8 mouse cellular contexts compared by ENCODE assay signal in the genomic region with DNA sequence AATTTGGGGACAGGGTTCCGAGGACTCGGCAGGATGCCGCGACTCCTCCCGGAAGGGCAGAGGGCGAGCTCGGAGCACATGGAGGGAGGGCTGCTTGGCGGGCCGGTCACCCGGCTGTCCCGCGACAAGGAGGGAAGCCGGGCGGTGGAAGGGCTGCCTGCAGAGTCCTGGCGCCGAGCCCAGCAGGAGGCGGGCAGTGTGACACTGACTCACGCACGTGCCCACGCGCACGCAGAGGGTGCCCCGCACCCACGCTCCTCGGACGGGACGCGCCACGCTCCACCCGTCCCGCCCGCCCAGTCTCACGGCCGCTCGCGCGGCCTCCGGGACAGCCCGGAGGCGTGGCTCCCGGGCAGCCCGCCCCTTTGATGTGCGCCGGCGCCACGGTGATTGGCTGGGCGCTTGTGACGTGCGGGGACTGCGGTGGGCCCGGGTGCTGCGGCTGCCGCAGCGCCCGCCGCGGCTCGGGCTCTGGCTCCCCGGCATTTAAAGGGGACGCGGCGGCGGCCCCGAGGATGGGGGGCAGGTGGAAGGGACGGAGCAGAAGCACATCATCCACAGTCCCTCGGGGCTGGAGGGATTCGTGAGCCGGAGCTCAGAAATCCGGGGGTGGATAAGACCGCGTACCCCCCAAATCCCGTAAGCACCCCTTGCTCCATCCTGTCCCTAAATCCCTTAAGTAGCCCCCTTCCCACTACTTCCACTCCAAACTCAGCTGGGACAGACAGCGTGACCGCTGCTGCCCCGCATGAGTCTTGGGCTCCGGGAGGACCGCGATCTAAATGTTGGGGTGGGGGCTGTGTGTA. TPM values are rescaled to one million over a fixed set of nuclear protein-coding genes. Genes with fewer than 3 reads are reported as not detected.
A peak's percentile ranks its signal among the peaks of the same experiment; 100 is the strongest.
DNase-seq lines count a peak whose midpoint lies in the region; ATAC-seq and TF ChIP-seq lines count a peak whose summit lies in the region.

A gene (plus strand): TSS at position 429 of the 806 bp plus-strand sequence.

- no peaks in the 10 kb centered on the region for H3K9me3 ChIP-seq in forebrain, embryonic 14.5 days (replicated peaks; ENCODE audit: control insufficient read depth, low read length)
- H3K9me3 ChIP-seq in lung, embryonic 15.5 days, result no peaks in the 10 kb centered on the region

- peaks cover 4% of the 10 kb centered on the region for H3K4me1 ChIP-seq in forebrain, embryonic 14.5 days (ENCODE audit: control insufficient read depth, insufficient read depth, low read length)
- peaks cover 13% of the 10 kb centered on the region for H3K4me1 ChIP-seq in lung, embryonic 15.5 days

- H3K27me3 ChIP-seq in forebrain, embryonic 14.5 days (replicated peaks; ENCODE audit: control insufficient read depth, insufficient read depth, low read length), result peaks cover 39% of the 10 kb centered on the region
- H3K27me3 ChIP-seq in lung, embryonic 15.5 days, result peaks cover 48% of the 10 kb centered on the region

- H3K9ac ChIP-seq in forebrain, embryonic 14.5 days (ENCODE audit: low read length), result peak within 1 kb of the TSS; percentile 71
- peak within 1 kb of the TSS; percentile 52 for H3K9ac ChIP-seq in lung, embryonic 15.5 days

- peak within 1 kb of the TSS; percentile 67 for H3K4me3 ChIP-seq in forebrain, embryonic 14.5 days (ENCODE audit: low read depth, low read length)
- H3K4me3 ChIP-seq in layer of hippocampus, adult 2 months, result peak within 1 kb of the TSS; percentile 76
- peak within 1 kb of the TSS; percentile 56 for H3K4me3 ChIP-seq in lung, embryonic 15.5 days

- no peak; the same call in 1 of the 2 replicates for TF ChIP-seq CTCF in layer of hippocampus, adult 2 months (conservative IDR thresholded peaks at IDR 0.05)

- no peaks in the 10 kb centered on the region for H3K36me3 ChIP-seq in forebrain, embryonic 14.5 days (ENCODE audit: control insufficient read depth, insufficient read depth, low read length)
- H3K36me3 ChIP-seq in lung, embryonic 15.5 days, result no peaks in the 10 kb centered on the region

- ATAC-seq in cerebellum, adult (ENCODE audit: insufficient number of reproducible peaks, low FRiP score, low TSS enrichment), result peak; percentile 89
- peak; percentile 100 for ATAC-seq in forebrain, embryonic 14.5 days
- ATAC-seq in lung, embryonic 15.5 days (ENCODE audit: borderline replicate concordance, extremely low read depth, low FRiP score, low TSS enrichment), result peak; percentile 96

- no peak within 1 kb of the TSS for H3K27ac ChIP-seq in forebrain, embryonic 14.5 days (ENCODE audit: low read depth, low read length)
- H3K27ac ChIP-seq in layer of hippocampus, adult 2 months, result peak within 1 kb of the TSS; percentile 93
- H3K27ac ChIP-seq in lung, embryonic 15.5 days, result 0 out of 2 replicates have a peak within 1 kb of the TSS, but pooled peaks have one; percentile 5

- WGBS in forebrain, embryonic 14.5 days, result under 1% methylated on average over 53 of the region's 78 CpGs
- under 1% methylated on average over 67 of the region's 78 CpGs for WGBS in lung, embryonic 15.5 days

- H3K4me2 ChIP-seq in forebrain, embryonic 14.5 days (ENCODE audit: low read length), result peak within 1 kb of the TSS; percentile 98
- H3K4me2 ChIP-seq in lung, embryonic 15.5 days, result peak within 1 kb of the TSS; percentile 99

- peak; percentile 87 for DNase-seq in ES-CJ7 (ENCODE audit: low read depth, low spot score)
- peak; percentile 94 for DNase-seq in forebrain, embryonic 14.5 days (ENCODE audit: low spot score)
- peak; percentile 96 to 97 for DNase-seq in heart, postnatal 14 days
- peak; percentile 87 for DNase-seq in layer of hippocampus, adult 2 months (ENCODE audit: low spot score in 2 of 2)
- peak; percentile 87 for DNase-seq in ovary, adult 18-20 months (ENCODE audit: low spot score)
- peak; percentile 91 for DNase-seq in thymus, postnatal 0 days (ENCODE audit: low spot score)

- intact Hi-C loops in heart, postnatal 14 days (cut with DNase I), result loop anchor here (2.0 kb wide), 2 partner anchors 29 to 51 kb away; no protein-coding TSS in a partner anchor

RNA-seq across cellular contexts. Expression of the gene that starts here (rescaled TPM):
- polyA plus RNA-seq in forebrain, embryonic 14.5 days (2014; fragmentation: Nextera tagmentation; extraction: Ambion mirVana), result not detected in 2 replicates
- 100 to 1,000 TPM; 172 to 179 TPM for total RNA-seq in heart, postnatal 14 days (2021)
- total RNA-seq in layer of hippocampus, adult 2 months (2021), result 10 to 100 TPM; 48.8 to 63.0 TPM
- 0.32 and 0.84 TPM in 2 replicates for polyA plus RNA-seq in lung, embryonic 15.5 days (2015; fragmentation: Nextera tagmentation; extraction: Ambion mirVana)
- polyA plus RNA-seq in thymus, postnatal 0 days (2015; fragmentation: Nextera tagmentation; extraction: Ambion mirVana), result 0.36 and 0.46 TPM in 2 replicates

Comparison
In these comparisons a context has a peak if more than half of its experiments do, and no peak if none do; other contexts are left out.
1. Peak in DNase-seq, ATAC-seq, H3K4me3 ChIP-seq, H3K9ac ChIP-seq and H3K4me2 ChIP-seq in forebrain, embryonic 14.5 days; RNA of the gene not detected or under 1 TPM.
2. Peak in ATAC-seq, H3K4me3 ChIP-seq, H3K27ac ChIP-seq, H3K9ac ChIP-seq and H3K4me2 ChIP-seq in lung, embryonic 15.5 days; RNA of the gene not detected or under 1 TPM.
3. Peak in DNase-seq in thymus, postnatal 0 days; RNA of the gene not detected or under 1 TPM.